Mouse (Mus musculus): Measurements from ENCODE around the gene Palb2.

- TF ChIP-seq CTCF (IDR thresholded peaks at IDR 0.05; ENCODE audit: low read depth), result peak; percentile 81
- TF ChIP-seq EP300 (IDR thresholded peaks at IDR 0.05; ENCODE audit: low read depth), result no peak
These were observed 31.0 kb downstream of the Palb2 start, which contains the start of gene Ndufab1 for GRCm38 (mm10) chr7:122101747-122102244.
